17 mouse cellular contexts compared by ENCODE assay signal in genomic region chr10:93119809-93120208, GRCm38 (mm10). TPM values are rescaled to one million over a fixed set of nuclear protein-coding genes. Genes with fewer than 3 reads are reported as not detected.
DNase-seq lines count a peak whose midpoint lies in the region; TF ChIP-seq lines count a peak whose summit lies in the region.
"Had no signal": no experiment of that assay in that cellular context is flagged by ENCODE, and none has a peak within 500 bp of the region (broad histone marks: within the 10 kb centered on the region; RNA-seq: fewer than 3 reads in every experiment).

No protein-coding gene starts in this region.

- H3K27ac ChIP-seq in layer of hippocampus, adult 2 months, result peak overlapping the region; percentile 76
- H3K27ac ChIP-seq: hindbrain, embryonic 15.5 days; limb, embryonic 10.5 days; liver, embryonic 13.5 days had no signal

- intact Hi-C loops in left cerebral cortex, postnatal 25 days (cut with DNase I), result loop anchor here (2.0 kb wide), 1 partner anchor 37 kb away; no protein-coding TSS in a partner anchor

- TF ChIP-seq CTCF in layer of hippocampus, adult 2 months (conservative IDR thresholded peaks at IDR 0.05), result no peak

- DNase-seq in layer of hippocampus, adult 11-12 months (ENCODE audit: low spot score), result peak; percentile 59
- no peak for DNase-seq in layer of hippocampus, adult 9-10 months (ENCODE audit: low spot score)
- peak; percentile 44 to 65 for DNase-seq in layer of hippocampus, adult 2 months (ENCODE audit: low spot score in 2 of 2)
- DNase-seq in left cerebral cortex, postnatal 25 days (ENCODE audit: low spot score in 2 of 2), result peak; percentile 61 to 84
- peak; percentile 83 for DNase-seq in telencephalon, adult 2 months (ENCODE audit: low read depth, low spot score)
- DNase-seq in thymus, postnatal 14 days, result no peak
- DNase-seq in gastrocnemius, adult 18-20 months (ENCODE audit: low spot score), result no peak
- DNase-seq: adrenal gland, postnatal 14 days; cerebellum, postnatal 10 days; heart, adult 18-20 months; kidney, adult 2 months; kidney, postnatal 4 days; liver, embryonic 13.5 days; retina, postnatal 1 day had no signal

- H3K4me3 ChIP-seq in layer of hippocampus, adult 2 months, result no peak overlapping the region
- H3K4me3 ChIP-seq: hindbrain, embryonic 15.5 days; limb, embryonic 10.5 days; liver, embryonic 13.5 days; megakaryocyte, embryonic 14.5 days had no signal

RNA-seq across cellular contexts. Expression of gene Cfap54, which starts 38.4 kb away (rescaled TPM):
- 10 to 100 TPM; 20.7 to 22.9 TPM for total RNA-seq in layer of hippocampus, adult 2 months (2021)
- total RNA-seq in left cerebral cortex, postnatal 25 days (2021), result 10 to 100 TPM; 17.3 to 18.9 TPM
- total RNA-seq in gastrocnemius, adult 18-20 months (2021), result under 1 TPM; 0.50 to 0.53 TPM

RNA-seq across cellular contexts. Expression of gene Cdk17, which starts 40.9 kb away (rescaled TPM):
- 100 to 1,000 TPM; 206 to 219 TPM for total RNA-seq in layer of hippocampus, adult 2 months (2021)
- 100 to 1,000 TPM; 217 to 221 TPM for total RNA-seq in left cerebral cortex, postnatal 25 days (2021)
- total RNA-seq in gastrocnemius, adult 18-20 months (2021), result 1 to 10 TPM; 4.0 to 8.0 TPM

Comparison
In these comparisons a context has a peak if more than half of its experiments do, and no peak if none do; other contexts are left out.
1. DNase-seq: peak in layer of hippocampus, adult 11-12 months (single experiment), layer of hippocampus, adult 2 months (2 of 2), left cerebral cortex, postnatal 25 days (2 of 2) and telencephalon, adult 2 months (single experiment); none in layer of hippocampus, adult 9-10 months (single experiment), thymus, postnatal 14 days (single experiment) and gastrocnemius, adult 18-20 months (single experiment).
2. RNA of gene Cfap54, which starts 38.4 kb away (total RNA-seq): 20.7 to 22.9 TPM in layer of hippocampus, adult 2 months and 17.3 to 18.9 TPM in left cerebral cortex, postnatal 25 days; 0.50 to 0.53 TPM in gastrocnemius, adult 18-20 months; every median in the first group is over 10 times any median in the second.
3. RNA of gene Cdk17, which starts 40.9 kb away (total RNA-seq): 217 to 221 TPM in left cerebral cortex, postnatal 25 days and 206 to 219 TPM in layer of hippocampus, adult 2 months; 4.0 to 8.0 TPM in gastrocnemius, adult 18-20 months; every median in the first group is over 10 times any median in the second.